Mouse (Mus musculus) E14TG2a.4 (cell line): ENCODE measurements at regions not wholly inside any gene's neighbourhood (a gene's known extent, or its start where the extent isn't known, plus 50 kb on each side); places are given as distances from the start of the nearest gene placed in this dataset.

ENCODE experiments used
- CTCF ChIP-seq: conservative IDR thresholded peaks from 2 replicates; pipeline ENCODE4 v1.5.1; 2014; ENCODE audit warnings: low read length
- NANOG ChIP-seq: IDR thresholded peaks from 2 replicates; pipeline ENCODE4 v1.6.1; 2014; ENCODE audit warnings: borderline replicate concordance, low read length, mixed read lengths
- POU5F1 ChIP-seq: IDR thresholded peaks from 2 replicates; pipeline ENCODE4 v1.6.1; 2014; ENCODE audit warnings: low read length, borderline replicate concordance

DNA sequence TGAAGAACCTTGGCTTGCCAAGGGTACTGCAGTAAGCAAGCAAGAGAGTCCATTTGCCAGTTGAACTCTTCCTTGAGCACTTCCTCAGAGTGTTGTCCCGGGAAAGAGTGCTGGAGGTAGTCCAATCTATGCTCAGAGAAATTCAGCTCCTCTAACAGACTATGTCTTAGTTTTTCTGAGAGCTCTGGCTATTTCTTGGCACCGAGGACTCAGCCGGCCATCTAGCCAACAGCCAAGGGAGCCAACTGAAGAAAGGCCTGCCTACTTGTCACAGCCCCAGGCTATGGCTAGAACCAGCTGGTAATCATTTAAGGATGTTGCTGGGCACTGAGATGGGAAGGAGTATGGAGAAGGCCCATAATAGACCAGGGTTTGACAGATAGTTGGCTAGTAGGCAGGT, 70.8 kb upstream of the Pja1 start:
- TF ChIP-seq CTCF, result no peak
- no peak for TF ChIP-seq POU5F1
- TF ChIP-seq NANOG, result no peak
